Mouse (Mus musculus): ENCODE results near the gene Ube2v1.
A peak's percentile ranks its signal among the peaks of the same experiment; 100 is the strongest.
"Not testable (repeated sequence)": the region's sequence is repeated elsewhere in the genome, so short reads cannot be mapped to it uniquely, and the experiment has no call there.

The Ube2v1 gene

GRCm38 (mm10) chr2:167654911-167655600, 23.2 kb upstream of the Ube2v1 start:
- DNase-seq (ENCODE audit: low spot score): no peak

GRCm38 (mm10) chr2:167652694-167653093, 20.8 kb upstream of the Ube2v1 start:
- DNase-seq (ENCODE audit: low spot score): no peak

GRCm38 (mm10) chr2:167651622-167652021, 19.7 kb upstream of the Ube2v1 start:
- DNase-seq (ENCODE audit: low spot score): no peak

GRCm38 (mm10) chr2:167649290-167650032, 17.6 kb upstream of the Ube2v1 start:
- DNase-seq (ENCODE audit: low spot score): no peak

- DNase-seq (ENCODE audit: low spot score): no peak
Measured at GRCm38 (mm10) chr2:167646411-167646810, 14.5 kb upstream of the Ube2v1 start.

GRCm38 (mm10) chr2:167643356-167644052, 11.6 kb upstream of the Ube2v1 start:
- not testable (repeated sequence) for DNase-seq (ENCODE audit: low spot score)

GRCm38 (mm10) chr2:167642164-167642563, 10.3 kb upstream of the Ube2v1 start:
- DNase-seq (ENCODE audit: low spot score): no peak

- DNase-seq (ENCODE audit: low spot score): no peak
Measured at GRCm38 (mm10) chr2:167641337-167641736, 9.4 kb upstream of the Ube2v1 start.

GRCm38 (mm10) chr2:167640279-167640678, 8.4 kb upstream of the Ube2v1 start:
- no peak for DNase-seq (ENCODE audit: low spot score)

GRCm38 (mm10) chr2:167634865-167635512, 3.1 kb upstream of the Ube2v1 start:
- DNase-seq (ENCODE audit: low spot score): no peak

- DNase-seq (ENCODE audit: low spot score): peak; percentile 100
Measured at GRCm38 (mm10) chr2:167634338-167634770, 2.5 kb upstream of the Ube2v1 start.

- DNase-seq (ENCODE audit: low spot score): no peak
Measured at GRCm38 (mm10) chr2:167633537-167633872, 1.6 kb upstream of the Ube2v1 start.

- DNase-seq (ENCODE audit: low spot score): no peak
Measured at GRCm38 (mm10) chr2:167632731-167633536, 1.0 kb upstream of the Ube2v1 start.

- no peak for DNase-seq (ENCODE audit: low spot score)
Measured at GRCm38 (mm10) chr2:167631181-167631590, 709 bp downstream of the Ube2v1 start.

GRCm38 (mm10) chr2:167630421-167630820, 1.5 kb downstream of the Ube2v1 start:
- DNase-seq (ENCODE audit: low spot score): peak; percentile 42

- no peak for DNase-seq (ENCODE audit: low spot score)
Measured at GRCm38 (mm10) chr2:167629665-167630209, 2.2 kb downstream of the Ube2v1 start.

GRCm38 (mm10) chr2:167628872-167629271, 3.0 kb downstream of the Ube2v1 start:
- peak; percentile 98 for DNase-seq (ENCODE audit: low spot score)

- DNase-seq (ENCODE audit: low spot score): no peak
Measured at GRCm38 (mm10) chr2:167627019-167627418, 4.9 kb downstream of the Ube2v1 start.

GRCm38 (mm10) chr2:167625670-167626069, 6.2 kb downstream of the Ube2v1 start:
- DNase-seq (ENCODE audit: low spot score): no peak

GRCm38 (mm10) chr2:167624368-167625075, 7.4 kb downstream of the Ube2v1 start:
- no peak for DNase-seq (ENCODE audit: low spot score)

- no peak for DNase-seq (ENCODE audit: low spot score)
Measured at GRCm38 (mm10) chr2:167622965-167623364, 8.9 kb downstream of the Ube2v1 start.

All from c-Kit-positive CD71-positive TER-119-positive erythroid progenitor cells, embryonic 14.5 days (primary cell).